Mouse (Mus musculus) thymus, adult 2 months (tissue): Measurements from ENCODE around the gene A930018P22Rik. TPM values are rescaled to one million over a fixed set of nuclear protein-coding genes. Genes with fewer than 3 reads are reported as not detected.
A peak's percentile ranks its signal among the peaks of the same experiment; 100 is the strongest.
"Not testable (repeated sequence)": the region's sequence is repeated elsewhere in the genome, so short reads cannot be mapped to it uniquely, and the experiment has no call there.

ENCODE experiments used
- DNase-seq: peaks from one replicate; pipeline ENCODE4 v3.0.0; 2021
- H3K27ac ChIP-seq: fragments of 200-500 bp; 2 replicates; pipeline ENCODE4 v1.5.1; 2012; ENCODE audit warnings: low read length, control low read depth; ENCODE audit not compliant: control insufficient read depth, insufficient read depth
- H3K27me3 ChIP-seq: fragments of 200-500 bp; 2 replicates; pipeline ENCODE4 v1.6.1; 2012; ENCODE audit warnings: mild to moderate bottlenecking, low read length, moderate library complexity, mixed read lengths; ENCODE audit not compliant: control insufficient read depth, insufficient read depth
- H3K36me3 ChIP-seq: fragments of 200-500 bp; 2 replicates; pipeline ENCODE4 v1.6.1; 2012; ENCODE audit warnings: mild to moderate bottlenecking, low read length, moderate library complexity; ENCODE audit not compliant: control insufficient read depth, insufficient read depth
- H3K4me1 ChIP-seq: fragments of 200-500 bp; replicated peaks from 2 replicates; pipeline ENCODE4 v1.6.1; 2012; ENCODE audit warnings: low read length; ENCODE audit not compliant: control insufficient read depth, insufficient read depth
- H3K4me3 ChIP-seq: fragments of 200-500 bp; 2 replicates; pipeline ENCODE4 v1.5.1; 2012; ENCODE audit warnings: mild to moderate bottlenecking, low read length, control low read depth, moderate library complexity; ENCODE audit not compliant: control insufficient read depth, insufficient read depth
- CTCF ChIP-seq: fragments of 200-500 bp; IDR thresholded peaks from 2 replicates; pipeline ENCODE4 v1.5.1; 2012; ENCODE audit warnings: mild to moderate bottlenecking, control low read depth, low read length, moderate library complexity, borderline replicate concordance; ENCODE audit not compliant: control insufficient read depth, poor library complexity, insufficient read depth; ENCODE audit errors: extremely low read depth
- POLR2A ChIP-seq: fragments of 200-500 bp; IDR thresholded peaks from 2 replicates; pipeline ENCODE4 v1.6.1; 2012; ENCODE audit warnings: mild to moderate bottlenecking, low read length, control low read depth, moderate library complexity; ENCODE audit not compliant: control insufficient read depth, poor library complexity, insufficient read depth; ENCODE audit errors: extremely low read depth
- WGBS: fragments of 180-500 bp; shearing (Covaris S2); methylation state at CpG from one replicate; pipeline ENCODE4 v1.1.7; 2018; 5-methylcytosine and 5-hydroxymethylcytosine counted together
- polyA plus RNA-seq: library from polyadenylated mRNA; depleted of rRNA; stranded (reverse); fragments of >200 nt; gene quantifications from 2 replicates; pipeline ENCODE4 v1.2.3, GENCODE M21; 2012

The A930018P22Rik gene
- polyA plus RNA-seq, 1 experiment, result not detected

DNA sequence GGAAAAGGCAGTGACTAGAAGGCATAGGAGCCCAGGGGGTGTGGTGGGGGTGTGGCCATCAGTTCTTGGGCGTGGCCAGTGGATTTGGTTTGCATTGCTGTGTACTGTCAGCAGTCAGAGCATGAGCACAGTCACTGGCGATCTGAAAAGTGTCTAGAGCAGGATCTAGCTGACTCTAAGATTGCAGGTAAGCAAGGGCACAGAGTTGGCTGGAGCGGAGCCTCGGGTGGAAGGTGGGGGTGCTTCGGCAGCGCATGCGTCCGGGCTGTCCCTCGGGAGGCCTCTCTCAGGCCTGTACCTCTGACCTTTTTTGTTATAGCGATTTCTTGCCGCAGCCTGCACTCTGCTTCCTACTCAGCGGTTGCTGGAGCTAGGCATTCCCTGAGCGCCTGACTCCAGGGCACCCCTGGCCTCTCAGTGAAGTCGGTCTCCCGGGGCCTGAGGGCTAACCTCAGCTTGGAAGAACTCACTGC is 26.8 kb upstream of the A930018P22Rik start, which contains the start of gene Cd59a:
TSS of gene Cd59a (plus strand) at position 61 of the 473 bp plus-strand sequence.
- no peaks in the 10 kb centered on the region for H3K36me3 ChIP-seq
- peak within 1 kb of the TSS; percentile 21 for H3K4me3 ChIP-seq
- TF ChIP-seq CTCF (no peak), POLR2A (no peak)
- H3K27me3 ChIP-seq, result no peaks in the 10 kb centered on the region
- no peak within 1 kb of the TSS for H3K27ac ChIP-seq
- 9% methylated on average over 15 of the region's 15 CpGs for WGBS
- H3K4me1 ChIP-seq, result peaks cover 8% of the 10 kb centered on the region; the same call in 1 of the 2 replicates
- DNase-seq, result peak; percentile 22

GRCm38 (mm10) chr2:104096256-104096655 is 26.3 kb upstream of the A930018P22Rik start:
- 71% methylated on average over 10 of the region's 10 CpGs for WGBS

DNA sequence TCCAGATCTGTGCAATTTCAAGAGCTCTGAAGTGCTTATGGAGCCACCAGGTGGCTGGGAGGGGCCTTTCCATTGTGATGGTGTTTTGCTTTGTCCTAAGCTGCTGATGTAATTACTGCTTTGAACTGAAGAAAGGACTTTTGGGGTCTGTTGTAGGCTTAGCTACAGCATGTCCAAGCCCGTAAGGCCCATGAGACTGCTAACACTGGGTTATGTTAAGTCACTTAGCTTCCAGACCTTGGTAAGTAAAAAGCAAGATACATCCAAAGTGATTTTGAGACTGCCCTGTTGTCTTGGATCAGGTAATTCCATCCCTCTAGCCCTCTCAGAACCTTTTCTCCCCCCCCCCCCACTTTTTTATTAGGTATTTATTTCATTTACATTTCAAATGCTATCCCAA is 25.8 kb upstream of the A930018P22Rik start:
- not testable (repeated sequence) for H3K36me3 ChIP-seq, H3K4me3 ChIP-seq, H3K4me1 ChIP-seq, H3K27ac ChIP-seq, H3K27me3 ChIP-seq, DNase-seq
- 97% methylated on average over 1 of the region's 1 CpGs for whole genome bisulfite sequencing

More at GRCm38 (mm10) chr2:104096256-104096655, 26.3 kb upstream of the A930018P22Rik start:
- TF ChIP-seq CTCF (no peak), POLR2A (no peak)
- no peak for DNase-seq
- Histone ChIP-seq H3K36me3 (no peaks in the 10 kb centered on the region), H3K27ac (no peak overlapping the region), H3K27me3 (no peaks in the 10 kb centered on the region), H3K4me1 (peaks cover 8% of the 10 kb centered on the region; the same call in 1 of the 2 replicates), H3K4me3 (no peak overlapping the region; the same call in 1 of the 2 replicates)

DNA sequence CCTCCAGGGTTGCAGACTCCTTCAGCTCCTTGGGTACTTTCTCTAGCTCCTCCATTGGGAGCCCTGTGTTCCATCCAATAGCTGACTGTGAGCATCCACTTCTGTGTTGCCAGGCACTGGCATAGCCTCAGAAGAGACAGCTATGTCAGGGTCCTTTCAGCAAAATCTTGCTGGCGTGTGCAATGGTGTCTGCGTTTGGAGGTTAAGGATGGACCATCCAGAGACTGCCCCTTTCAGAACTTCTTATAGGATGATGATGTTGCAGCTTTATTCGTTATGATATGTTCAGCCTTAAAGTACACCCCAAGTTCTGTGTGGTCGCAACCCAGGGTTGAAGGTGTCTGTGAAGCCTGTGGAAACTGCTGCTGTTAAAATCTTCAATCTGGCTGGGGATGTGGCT is 25.2 kb upstream of the A930018P22Rik start:
- not testable (repeated sequence) for DNase-seq, H3K4me3 ChIP-seq, H3K4me1 ChIP-seq, H3K27ac ChIP-seq, H3K27me3 ChIP-seq, H3K36me3 ChIP-seq
- WGBS, result 98% methylated on average over 4 of the region's 4 CpGs

GRCm38 (mm10) chr2:104098529-104099230 is 23.9 kb upstream of the A930018P22Rik start:
- WGBS, result 45% methylated on average over 3 of the region's 3 CpGs
- H3K4me3 ChIP-seq, result no peak overlapping the region
- no peak for TF ChIP-seq CTCF
- no peak for TF ChIP-seq POLR2A
- H3K27me3 ChIP-seq, result no peaks in the 10 kb centered on the region
- H3K4me1 ChIP-seq, result peaks cover 8% of the 10 kb centered on the region; the same call in 1 of the 2 replicates
- no peak overlapping the region for H3K27ac ChIP-seq
- no peak for DNase-seq
- no peaks in the 10 kb centered on the region for H3K36me3 ChIP-seq

DNA sequence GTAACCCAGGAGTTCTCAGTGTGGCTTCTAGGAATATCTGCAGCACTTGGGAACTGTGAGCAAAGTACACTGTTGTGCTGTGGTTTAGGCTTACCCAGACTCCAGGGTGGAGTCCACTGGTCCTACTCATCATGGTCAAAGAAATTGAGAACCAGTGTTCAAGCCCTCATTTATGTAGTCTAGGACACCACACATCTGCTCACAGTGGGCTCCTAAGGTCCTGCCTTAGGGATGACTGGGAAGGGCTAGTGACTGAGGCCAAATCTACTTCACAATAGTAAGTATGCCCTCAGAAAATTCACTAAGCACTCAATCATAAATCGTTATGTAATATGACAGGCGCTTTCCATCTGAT is 23.4 kb upstream of the A930018P22Rik start:
- no peak for TF ChIP-seq POLR2A
- TF ChIP-seq CTCF, result no peak
- H3K36me3 ChIP-seq, result no peaks in the 10 kb centered on the region
- H3K4me1 ChIP-seq, result peaks cover 8% of the 10 kb centered on the region; the same call in 1 of the 2 replicates
- no peaks in the 10 kb centered on the region for H3K27me3 ChIP-seq
- DNase-seq, result no peak
- no peak overlapping the region for H3K27ac ChIP-seq
- WGBS, result 99% methylated on average over 2 of the region's 2 CpGs
- no peak overlapping the region for H3K4me3 ChIP-seq

DNA sequence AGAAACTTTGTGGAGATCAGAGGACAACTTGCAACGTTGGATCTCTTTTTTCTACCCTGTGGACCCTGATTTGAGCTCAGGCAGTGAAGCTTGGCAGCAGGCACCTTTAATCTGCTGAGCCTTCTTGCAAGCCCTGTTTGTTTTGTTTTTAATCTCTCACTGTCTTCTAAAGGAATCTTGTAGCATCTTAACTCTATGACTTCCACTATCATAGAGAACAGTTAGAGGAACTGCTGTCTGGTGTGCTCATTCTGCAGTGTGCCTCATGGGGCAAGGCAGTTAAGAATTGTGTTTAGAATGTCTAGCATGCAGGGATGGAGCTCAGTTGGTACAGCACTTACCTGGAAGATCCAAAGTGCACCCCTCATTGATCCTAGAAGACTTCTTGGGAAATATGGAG is 22.6 kb upstream of the A930018P22Rik start:
- no peak for DNase-seq
- TF ChIP-seq CTCF (no peak), POLR2A (no peak)
- Histone ChIP-seq H3K4me3 (no peak overlapping the region), H3K27ac (no peak overlapping the region), H3K27me3 (no peaks in the 10 kb centered on the region), H3K4me1 (peaks cover 8% of the 10 kb centered on the region; the same call in 1 of the 2 replicates), H3K36me3 (no peaks in the 10 kb centered on the region)
- WGBS, result 86% methylated on average over 1 of the region's 1 CpGs
